Mouse (Mus musculus): ENCODE data around the gene Extl1.

- TF ChIP-seq CTCF (IDR thresholded peaks at IDR 0.05; ENCODE audit: low read depth, low read length) (no peak), POLR2AphosphoS5 (IDR thresholded peaks at IDR 0.05; ENCODE audit: insufficient replicate concordance, low read depth, low read length) (no peak), GATA2 (IDR thresholded peaks at IDR 0.05; ENCODE audit: borderline replicate concordance, low read depth, low read length) (no peak), GATA1 (IDR thresholded peaks at IDR 0.05; ENCODE audit: borderline replicate concordance, low read length) (no peak)
Measured at GRCm38 (mm10) chr4:134328832-134329231, 54.8 kb downstream of the Extl1 start.
